Mouse (Mus musculus) splenic B cell, adult 2 months (primary cell): ENCODE results near the gene Chn2.
"Not testable (repeated sequence)": the region's sequence is repeated elsewhere in the genome, so short reads cannot be mapped to it uniquely, and the experiment has no call there.

Source experiments
- DNase-seq: peaks from one replicate; pipeline ENCODE4 v3.0.0-alpha.2; 2011; ENCODE audit warnings: low read depth, low spot score
- H3K27me3 ChIP-seq: 2 replicates; pipeline ENCODE4 v1.6.1; 2012; ENCODE audit warnings: mild to moderate bottlenecking, low read length, moderate library complexity, mixed read lengths; ENCODE audit not compliant: control insufficient read depth, poor library complexity, insufficient read depth, severe bottlenecking
- H3K36me3 ChIP-seq: 2 replicates; pipeline ENCODE4 v1.6.1; 2012; ENCODE audit warnings: mild to moderate bottlenecking, low read length, moderate library complexity, mixed read lengths; ENCODE audit not compliant: control insufficient read depth, poor library complexity, insufficient read depth, severe bottlenecking

Gene Chn2

GRCm38 (mm10) chr6:54157097-54157496, 117.7 kb downstream of the Chn2 start:
- no peak for DNase-seq
- Histone ChIP-seq H3K27me3 (no peaks in the 10 kb centered on the region), H3K36me3 (no peaks in the 10 kb centered on the region)

GRCm38 (mm10) chr6:54158317-54158716, 119.0 kb downstream of the Chn2 start:
- Histone ChIP-seq H3K27me3 (no peaks in the 10 kb centered on the region), H3K36me3 (no peaks in the 10 kb centered on the region)
- peak; percentile 15 for DNase-seq

GRCm38 (mm10) chr6:54160677-54161076, 121.3 kb downstream of the Chn2 start:
- no peaks in the 10 kb centered on the region for H3K36me3 ChIP-seq
- DNase-seq: no peak
- H3K27me3 ChIP-seq: no peaks in the 10 kb centered on the region

- no peaks in the 10 kb centered on the region for H3K27me3 ChIP-seq
- DNase-seq: no peak
- H3K36me3 ChIP-seq: no peaks in the 10 kb centered on the region
Observed at GRCm38 (mm10) chr6:54161246-54161645, 121.9 kb downstream of the Chn2 start.

- no peak for DNase-seq
- Histone ChIP-seq H3K27me3 (no peaks in the 10 kb centered on the region), H3K36me3 (no peaks in the 10 kb centered on the region)
Observed at GRCm38 (mm10) chr6:54162321-54162720, 123.0 kb downstream of the Chn2 start.

- peak; percentile 69 for DNase-seq
- no peaks in the 10 kb centered on the region for H3K36me3 ChIP-seq
- H3K27me3 ChIP-seq: no peaks in the 10 kb centered on the region
Observed at GRCm38 (mm10) chr6:54162786-54163185, 123.4 kb downstream of the Chn2 start.

- no peaks in the 10 kb centered on the region for H3K36me3 ChIP-seq
- no peak for DNase-seq
- no peaks in the 10 kb centered on the region for H3K27me3 ChIP-seq
Observed at GRCm38 (mm10) chr6:54163702-54164101, 124.3 kb downstream of the Chn2 start.

GRCm38 (mm10) chr6:54164777-54165176, 125.4 kb downstream of the Chn2 start:
- no peaks in the 10 kb centered on the region for H3K27me3 ChIP-seq
- DNase-seq: peak; percentile 75
- H3K36me3 ChIP-seq: no peaks in the 10 kb centered on the region

GRCm38 (mm10) chr6:54165246-54165645, 125.9 kb downstream of the Chn2 start:
- no peaks in the 10 kb centered on the region for H3K27me3 ChIP-seq
- no peak for DNase-seq
- no peaks in the 10 kb centered on the region for H3K36me3 ChIP-seq

- DNase-seq: no peak
- H3K36me3 ChIP-seq: no peaks in the 10 kb centered on the region
- no peaks in the 10 kb centered on the region for H3K27me3 ChIP-seq
Observed at GRCm38 (mm10) chr6:54165863-54166262, 126.5 kb downstream of the Chn2 start.

GRCm38 (mm10) chr6:54166991-54167546, 127.7 kb downstream of the Chn2 start:
- Histone ChIP-seq H3K27me3 (no peaks in the 10 kb centered on the region), H3K36me3 (no peaks in the 10 kb centered on the region)
- DNase-seq: no peak

- Histone ChIP-seq H3K36me3 (no peaks in the 10 kb centered on the region), H3K27me3 (no peaks in the 10 kb centered on the region)
- no peak for DNase-seq
Observed at GRCm38 (mm10) chr6:54170286-54170894, 131.0 kb downstream of the Chn2 start.

- Histone ChIP-seq H3K27me3 (no peaks in the 10 kb centered on the region), H3K36me3 (no peaks in the 10 kb centered on the region)
- DNase-seq: no peak
Observed at GRCm38 (mm10) chr6:54171385-54171784, 132.0 kb downstream of the Chn2 start.

GRCm38 (mm10) chr6:54175473-54176215, 136.3 kb downstream of the Chn2 start:
- no peaks in the 10 kb centered on the region for H3K27me3 ChIP-seq
- no peaks in the 10 kb centered on the region for H3K36me3 ChIP-seq
- DNase-seq: no peak

GRCm38 (mm10) chr6:54177081-54177480, 137.7 kb downstream of the Chn2 start:
- DNase-seq, H3K27me3 ChIP-seq, H3K36me3 ChIP-seq: not testable (repeated sequence)
